Mouse (Mus musculus) thymus, adult 2 months (tissue): ENCODE measurements at regions not wholly inside any gene's neighbourhood (a gene's known extent, or its start where the extent isn't known, plus 50 kb on each side); places are given as distances from the start of the nearest gene placed in this dataset.

ENCODE experiments used
- CTCF ChIP-seq: fragments of 200-500 bp; IDR thresholded peaks from 2 replicates; pipeline ENCODE4 v1.5.1; 2012; ENCODE audit warnings: mild to moderate bottlenecking, control low read depth, low read length, moderate library complexity, borderline replicate concordance; ENCODE audit not compliant: control insufficient read depth, poor library complexity, insufficient read depth; ENCODE audit errors: extremely low read depth
- POLR2A ChIP-seq: fragments of 200-500 bp; IDR thresholded peaks from 2 replicates; pipeline ENCODE4 v1.6.1; 2012; ENCODE audit warnings: mild to moderate bottlenecking, low read length, control low read depth, moderate library complexity; ENCODE audit not compliant: control insufficient read depth, poor library complexity, insufficient read depth; ENCODE audit errors: extremely low read depth

GRCm38 (mm10) chr8:35249747-35250375 is 515.7 kb upstream of the Gm19410 start:
- TF ChIP-seq CTCF (no peak), POLR2A (no peak)
